Mouse (Mus musculus) bone marrow macrophage, adult 2 months (primary cell): Measurements from ENCODE around the gene Zfp672.

Source experiments
- CTCF ChIP-seq: IDR thresholded peaks from 2 replicates; pipeline ENCODE4 v1.5.1; 2012; ENCODE audit warnings: low read depth, mild to moderate bottlenecking, low read length, moderate library complexity
- POLR2A ChIP-seq: IDR thresholded peaks from 2 replicates; pipeline ENCODE4 v1.6.1; 2012; ENCODE audit warnings: mild to moderate bottlenecking, low read depth, low read length, borderline replicate concordance

DNA sequence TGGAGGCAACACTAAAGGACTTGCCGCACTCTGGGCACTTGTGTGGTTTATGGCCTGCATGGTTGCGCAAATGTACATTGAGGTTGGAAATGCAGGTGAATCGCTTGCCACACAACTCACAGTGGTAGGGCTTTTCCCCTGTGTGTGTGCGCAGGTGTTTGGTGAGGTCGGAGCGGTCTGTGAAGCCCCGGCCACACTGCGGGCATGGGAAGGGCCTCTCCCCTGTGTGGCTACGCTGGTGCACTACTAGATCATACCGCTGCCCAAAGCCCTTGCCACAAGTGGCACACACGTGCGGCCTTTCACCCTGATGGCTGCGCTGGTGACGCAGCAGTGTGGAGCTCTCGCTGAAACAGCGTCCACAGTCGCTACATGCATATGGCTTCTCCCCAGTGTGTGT lies 13.8 kb downstream of the Zfp672 start:
- no peak for TF ChIP-seq CTCF
- no peak for TF ChIP-seq POLR2A
